Mouse (Mus musculus) small intestine, adult 2 months (tissue): ENCODE data around the gene Cntnap5b.

Source experiments
- CTCF ChIP-seq: fragments of 200-500 bp; IDR thresholded peaks from 2 replicates; pipeline ENCODE4 v1.5.1; 2012; ENCODE audit warnings: low read depth, mild to moderate bottlenecking, control low read depth, inconsistent platforms, low read length, moderate library complexity, mixed read lengths; ENCODE audit not compliant: insufficient replicate concordance, insufficient read length; ENCODE audit errors: extremely low read depth
- POLR2A ChIP-seq: fragments of 200-500 bp; IDR thresholded peaks from 2 replicates; pipeline ENCODE4 v1.6.1; 2012; ENCODE audit warnings: low read depth, mild to moderate bottlenecking, control low read depth, inconsistent platforms, low read length, moderate library complexity

GRCm38 (mm10) chr1:100465226-100465625, 692.7 kb downstream of the Cntnap5b start:
- TF ChIP-seq POLR2A (no peak), CTCF (no peak)
